Mouse (Mus musculus) Patski (cell line): ENCODE measurements around the gene Egf. TPM values are rescaled to one million over a fixed set of nuclear protein-coding genes. Genes with fewer than 3 reads are reported as not detected.

ENCODE experiments used
- ATAC-seq: fragments of 100-300 bp; one replicate; pipeline ENCODE4 v1.8.0; 2021
- CTCF ChIA-PET: fragments of 350-600 bp; sonication (Branson Sonifier 250); formaldehyde crosslinking; loops from one replicate; lab custom pipeline; 2022; ENCODE audit warnings: inconsistent platforms; lab: Charles Lee
- POLR2A ChIA-PET: fragments of 350-600 bp; sonication (Branson Sonifier 250); formaldehyde crosslinking; loops from one replicate; lab custom pipeline; 2022; ENCODE audit warnings: antibody characterized with exemption, inconsistent platforms; lab: Charles Lee
- DNase-seq: peaks from one replicate; pipeline ENCODE4 v3.0.0-alpha.2; 2011; ENCODE audit warnings: low read depth, low spot score
- H3K27me3 ChIP-seq: fragments of 371-371 bp; one replicate; pipeline ENCODE4 v1.5.1; 2021
- CTCF ChIP-seq: fragments of 100-300 bp; IDR thresholded peaks from one replicate; pipeline ENCODE4 v1.5.1; 2021
- in situ Hi-C: fragments of 300-500 bp; cut with MboI; formaldehyde crosslinking; loops from 3 replicates; pipeline ENCODE4 v1.11.1; 2018; ENCODE audit warnings: low pct_unique_long_range_greater_than_20kb, mixed read lengths
- polyA plus RNA-seq: library from polyadenylated mRNA; unstranded; gene quantifications from one replicate; pipeline ENCODE4 v1.2.3, GENCODE M21; 2021

Gene Egf
- 1.2 TPM for polyA plus RNA-seq

DNA sequence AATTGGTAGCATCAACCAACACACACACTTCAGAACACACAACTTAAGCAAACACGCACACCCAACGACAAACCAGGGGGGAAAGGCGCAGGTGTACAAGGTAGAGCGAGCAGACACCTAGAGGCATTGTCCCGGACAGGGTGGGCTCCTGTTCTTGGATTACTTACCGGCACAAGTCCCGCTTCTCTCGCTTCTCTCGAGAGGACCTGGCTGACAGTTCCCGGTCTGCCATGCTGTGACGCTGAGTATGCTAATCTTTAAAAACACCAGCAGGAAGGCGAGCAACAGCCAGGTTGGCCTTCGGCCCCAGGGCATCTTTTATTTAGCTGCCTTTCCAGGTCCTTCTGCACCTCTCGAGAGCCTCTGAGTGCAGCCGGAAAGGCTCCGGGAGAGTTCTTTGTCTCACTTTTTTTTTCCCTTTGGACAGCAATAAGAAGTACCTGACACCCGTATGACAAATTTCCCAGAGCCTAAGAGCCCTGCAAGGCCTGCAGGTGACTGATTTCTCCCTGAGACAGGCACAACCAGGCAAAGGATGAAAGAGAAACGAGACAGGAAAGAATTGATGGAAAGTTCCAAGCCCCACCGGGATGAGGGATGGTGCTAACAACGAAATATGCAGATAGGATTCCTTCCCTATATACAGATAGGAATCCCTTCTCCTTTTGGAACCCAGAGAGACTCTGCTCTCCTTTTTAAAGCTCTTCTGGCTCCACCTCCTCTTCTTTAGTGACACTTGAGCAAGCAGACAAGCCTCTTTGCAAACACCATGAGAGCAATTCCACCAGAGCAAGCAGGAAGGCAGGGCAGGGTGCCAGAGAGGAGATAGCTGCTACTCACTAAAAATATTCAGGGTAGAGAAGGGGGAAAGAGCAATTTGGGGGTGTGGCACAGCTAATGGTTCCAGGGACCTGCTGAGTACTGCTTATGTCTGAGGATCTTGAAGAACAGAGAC, at the start of gene Egf:
Gene Egf (minus strand): TSS at position 667 of the 955 bp plus-strand sequence.
- DNase-seq: no peak
- no peaks in the 10 kb centered on the region for H3K27me3 ChIP-seq
- ChIA-PET CTCF (interaction anchor here (1.0 to 1.5 kb wide), 4 partner anchors 10 to 43 kb away, joined by 3 to 4 read pairs (median 4); no protein-coding TSS in a partner anchor), POLR2A (no interaction called here)
- in situ Hi-C loops: no loop called here
- TF ChIP-seq CTCF: no peak
- ATAC-seq: no peak

DNA sequence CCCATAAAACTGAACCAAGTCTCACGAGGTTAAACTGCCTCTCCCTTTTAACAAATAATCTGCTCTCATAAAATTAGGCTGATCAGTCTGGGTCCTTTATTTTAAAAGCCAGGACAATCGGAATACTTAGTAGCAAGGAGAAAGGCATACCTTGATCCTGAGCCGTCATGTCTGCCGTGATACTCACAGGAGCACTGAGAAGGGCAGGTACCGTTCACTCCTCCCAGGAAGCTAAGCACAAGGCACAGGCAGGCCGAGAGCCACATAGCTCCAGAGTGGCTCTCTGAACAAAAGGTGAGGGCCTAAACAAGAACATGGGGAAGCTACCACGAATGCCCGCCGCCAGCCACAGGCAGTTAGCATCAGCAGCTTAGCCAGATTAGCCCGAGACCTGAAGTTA, 48.6 kb upstream of the Egf start, which contains the start of gene Lrit3:
Gene Lrit3 (minus strand): TSS at position 266 of the 400 bp plus-strand sequence.
- no peak for TF ChIP-seq CTCF

DNA sequence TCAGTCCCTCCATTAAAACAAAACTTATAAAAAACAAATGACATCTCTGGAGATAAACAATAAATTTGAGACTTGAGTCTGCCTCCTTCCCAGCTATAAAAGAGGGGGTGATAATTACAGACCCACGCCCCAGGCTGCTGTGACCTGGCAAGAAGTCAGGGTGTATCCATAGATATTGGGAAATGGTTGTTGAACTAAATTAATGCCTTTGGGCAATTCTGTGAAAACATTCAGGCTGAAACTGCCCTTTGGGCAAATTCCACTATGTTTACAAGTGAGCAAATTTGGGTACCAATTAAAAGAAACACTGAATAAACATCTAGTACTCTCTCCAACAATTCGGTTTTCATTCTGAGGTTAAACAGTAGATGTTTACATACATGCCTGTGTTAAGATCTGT, 43.9 kb upstream of the Egf start:
- no peak for TF ChIP-seq CTCF
- ATAC-seq (no peak), DNase-seq (no peak)
- H3K27me3 ChIP-seq: no peaks in the 10 kb centered on the region
- CTCF ChIA-PET: interaction anchor here (1.4 to 1.5 kb wide), 2 partner anchors 24 to 69 kb away, joined by 3 to 6 read pairs; partner anchors contain the start of gene Rrh
- POLR2A ChIA-PET: no interaction called here
- in situ Hi-C loops: no loop called here

More for the DNA sequence above, 48.6 kb upstream of the Egf start, which contains the start of gene Lrit3:
- ATAC-seq (no peak), DNase-seq (no peak)
- ChIA-PET POLR2A (no interaction called here), CTCF (interaction anchor here (1.2 to 1.8 kb wide), 3 partner anchors 10 to 23 kb away, joined by 4 to 6 read pairs (median 6); no protein-coding TSS in a partner anchor)
- in situ Hi-C loops: no loop called here
- no peaks in the 10 kb centered on the region for H3K27me3 ChIP-seq

DNA sequence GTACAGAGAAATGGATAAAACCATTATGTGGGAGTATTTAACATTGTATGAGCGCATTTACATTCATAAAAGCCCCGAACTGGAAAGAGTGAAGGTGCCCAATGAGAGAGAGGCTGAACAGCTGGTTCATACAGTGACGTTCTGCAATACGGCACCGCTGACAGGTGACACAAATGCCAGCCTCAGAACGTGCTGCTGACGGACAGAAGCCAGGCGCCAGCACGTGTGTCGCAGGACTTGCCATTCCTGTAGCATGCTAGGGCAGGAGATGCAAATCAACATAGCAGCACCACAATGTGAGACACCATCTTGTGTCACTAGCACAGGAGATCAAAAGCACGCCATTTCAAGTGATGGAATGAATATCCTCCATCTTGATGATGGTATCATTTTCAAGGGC, 43.4 kb upstream of the Egf start:
- in situ Hi-C loops: no loop called here
- ATAC-seq (no peak), DNase-seq (no peak)
- no peaks in the 10 kb centered on the region for H3K27me3 ChIP-seq
- ChIA-PET CTCF (interaction anchor here (1.4 to 1.5 kb wide), 2 partner anchors 24 to 68 kb away, joined by 3 to 6 read pairs; partner anchors contain the start of gene Rrh), POLR2A (no interaction called here)
- TF ChIP-seq CTCF: no peak

DNA sequence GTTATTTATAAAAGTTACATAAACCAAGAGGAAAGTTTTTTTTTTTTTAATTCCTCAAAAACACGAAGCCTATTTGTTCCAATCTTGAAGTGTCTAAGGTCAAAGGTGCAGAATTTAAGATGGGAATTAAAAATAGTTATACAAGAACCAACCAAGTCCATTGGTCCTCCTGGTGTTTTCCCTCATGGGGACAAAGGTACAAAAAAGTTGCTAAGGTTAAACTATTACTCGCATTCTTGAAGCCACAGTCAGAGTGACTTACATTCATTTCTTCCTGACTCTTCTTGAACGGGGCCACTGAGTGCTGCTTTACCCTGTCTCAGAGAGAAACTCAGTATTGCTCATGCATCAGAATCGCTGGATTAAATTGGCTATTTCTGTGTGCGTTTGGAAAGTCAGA, 42.2 kb upstream of the Egf start:
- no peaks in the 10 kb centered on the region for H3K27me3 ChIP-seq
- ChIA-PET CTCF (interaction anchor here (4.9 kb wide), 1 partner anchor 11 kb away, joined by 24 read pairs; no protein-coding TSS in a partner anchor), POLR2A (interaction anchor here (0.6 kb wide), 1 partner anchor 413 kb away, joined by 3 read pairs; no protein-coding TSS in a partner anchor)
- DNase-seq (no peak), ATAC-seq (no peak)
- no peak for TF ChIP-seq CTCF
- in situ Hi-C loops: no loop called here

DNA sequence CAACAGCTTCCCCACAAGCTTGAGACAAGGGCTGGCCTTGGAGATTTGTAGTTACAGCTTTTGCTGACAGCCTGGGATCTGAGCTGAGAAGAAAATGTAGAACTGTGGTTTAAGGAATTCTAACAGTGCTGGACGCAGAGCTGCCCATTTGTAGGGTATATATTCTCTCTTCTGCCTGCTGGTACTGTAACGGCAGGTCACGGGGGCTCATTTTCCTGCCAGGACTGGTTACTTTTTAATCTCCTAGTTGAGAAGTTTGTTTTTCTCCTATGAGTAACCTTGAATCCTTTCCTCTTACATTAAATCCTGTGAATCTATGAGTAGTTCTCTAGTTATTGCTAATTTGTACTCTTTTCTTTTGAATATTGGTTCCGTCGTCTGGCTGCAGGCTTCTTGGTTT, 38.7 kb upstream of the Egf start:
- POLR2A ChIA-PET: no interaction called here
- ATAC-seq (no peak), DNase-seq (no peak)
- CTCF ChIA-PET: interaction anchor here (1.4 to 4.9 kb wide), 3 partner anchors 10 to 24 kb away, joined by 4 to 24 read pairs (median 4); partner anchors contain the start of gene Lrit3
- no peak for TF ChIP-seq CTCF
- in situ Hi-C loops: no loop called here
- no peaks in the 10 kb centered on the region for H3K27me3 ChIP-seq

DNA sequence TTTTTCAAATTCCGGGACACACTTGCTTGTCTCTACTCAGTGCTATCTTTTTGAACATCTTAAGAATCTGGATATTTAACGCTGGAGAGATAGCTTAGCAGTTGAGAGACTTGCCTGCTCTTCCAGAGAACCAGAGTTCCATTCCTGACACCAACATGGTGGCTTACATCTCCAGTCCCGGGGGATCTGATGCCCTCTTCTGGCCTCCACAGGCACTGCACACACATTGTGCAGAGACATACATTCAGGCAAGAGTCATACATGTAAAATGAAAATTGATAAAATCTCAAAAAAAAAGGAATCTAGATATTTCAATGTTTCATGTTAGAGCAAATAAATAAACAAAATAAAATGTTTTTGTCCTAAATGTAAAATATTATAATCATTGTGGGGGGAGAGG, 27.6 kb upstream of the Egf start:
- DNase-seq: no peak
- ATAC-seq: no peak
- in situ Hi-C loops: no loop called here
- H3K27me3 ChIP-seq: no peaks in the 10 kb centered on the region
- ChIA-PET POLR2A (interaction anchor here (0.6 kb wide), 1 partner anchor 41 kb away, joined by 3 read pairs; no protein-coding TSS in a partner anchor), CTCF (interaction anchor here (1.2 kb wide), 1 partner anchor 33 kb away, joined by 3 read pairs; no protein-coding TSS in a partner anchor)
- no peak for TF ChIP-seq CTCF

DNA sequence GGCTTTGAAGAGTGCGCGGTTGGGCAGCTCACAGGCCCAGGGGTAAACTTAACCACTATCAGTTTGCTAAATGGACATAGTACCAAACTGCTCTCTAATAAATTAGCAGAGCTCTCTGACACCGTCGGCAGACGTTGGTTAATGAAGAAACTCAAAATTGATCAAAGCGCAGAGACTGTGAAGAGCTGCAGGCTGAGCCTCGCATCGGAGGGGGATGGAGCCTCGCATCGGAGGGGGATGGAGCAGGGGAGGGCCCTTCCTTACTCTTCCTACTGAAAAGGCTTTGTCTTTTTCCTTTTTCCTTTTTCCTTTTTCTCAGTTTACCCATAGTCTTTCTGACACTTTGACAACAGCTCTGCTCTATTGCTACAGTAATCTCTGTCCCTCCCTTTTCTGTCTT, 26.3 kb upstream of the Egf start:
- POLR2A ChIA-PET: no interaction called here
- CTCF ChIA-PET: interaction anchor here (0.9 to 1.4 kb wide), 3 partner anchors 11 to 34 kb away, joined by 3 to 6 read pairs (median 3); partner anchors contain the start of gene Lrit3
- in situ Hi-C loops: no loop called here
- no peak for TF ChIP-seq CTCF
- DNase-seq (no peak), ATAC-seq (no peak)
- no peaks in the 10 kb centered on the region for H3K27me3 ChIP-seq

DNA sequence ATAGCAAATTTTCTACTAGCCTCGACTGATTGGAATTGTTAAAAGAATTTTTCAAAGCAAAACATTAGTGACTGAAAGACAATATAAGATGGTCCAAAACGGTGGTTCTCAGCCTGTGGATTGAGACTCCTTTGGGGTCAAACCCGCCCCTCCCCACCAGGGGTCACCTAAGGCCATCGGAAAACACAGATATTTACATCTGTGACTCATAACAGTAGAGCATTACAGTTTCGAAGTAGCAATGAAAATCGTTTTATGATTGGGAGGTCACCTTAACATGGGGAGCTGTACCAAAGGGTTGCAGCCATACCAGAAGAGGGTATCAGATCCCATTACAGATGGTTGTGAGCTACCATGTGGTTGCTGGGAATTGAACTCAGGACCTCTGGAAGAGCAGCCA, 16.1 kb upstream of the Egf start:
- DNase-seq (no peak), ATAC-seq (no peak)
- in situ Hi-C loops: no loop called here
- H3K27me3 ChIP-seq: no peaks in the 10 kb centered on the region
- ChIA-PET POLR2A (no interaction called here), CTCF (no interaction called here)
- no peak for TF ChIP-seq CTCF

DNA sequence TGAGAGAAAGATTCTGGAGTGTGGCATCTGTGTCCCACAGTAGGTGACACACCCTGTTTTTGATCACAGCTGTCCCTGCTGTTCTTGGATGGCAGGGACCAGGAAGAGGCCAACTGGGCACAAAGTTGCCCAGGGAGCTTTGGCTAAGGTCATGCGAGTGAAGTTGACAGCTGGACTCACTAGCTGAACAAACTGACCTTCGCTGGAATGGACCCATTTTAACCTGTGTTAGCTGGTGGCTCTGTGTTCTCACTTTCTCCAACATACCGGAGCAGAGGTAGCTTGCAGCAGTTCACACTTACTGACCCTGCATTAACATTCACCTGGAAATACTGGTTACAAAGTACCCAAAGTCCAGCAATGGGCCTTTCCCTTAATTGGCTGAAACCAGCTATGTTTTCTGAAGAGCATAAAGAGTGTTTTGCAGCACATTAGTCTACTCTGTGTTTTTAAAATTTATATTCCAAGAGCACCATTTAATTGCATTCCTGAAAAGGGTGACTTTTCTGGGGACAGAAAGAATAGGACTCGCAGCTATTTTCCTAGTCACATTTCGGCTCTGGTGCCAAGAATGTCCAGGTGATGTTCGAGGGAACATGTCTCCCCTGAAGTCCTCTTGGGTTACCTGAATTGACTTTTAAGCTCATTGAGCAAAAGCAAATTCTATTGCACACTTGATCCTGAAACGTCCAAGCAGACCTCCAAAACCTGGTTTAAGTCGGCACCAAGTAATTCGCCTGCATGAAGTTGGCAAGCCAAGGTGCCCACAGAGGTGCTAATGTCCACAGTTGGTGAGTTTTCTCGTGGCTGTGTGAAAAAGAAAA, 12.1 kb upstream of the Egf start:
- in situ Hi-C loops: no loop called here
- DNase-seq (no peak), ATAC-seq (no peak)
- TF ChIP-seq CTCF: no peak
- CTCF ChIA-PET: interaction anchor here (0.8 to 1.7 kb wide), 3 partner anchors 11 to 13 kb away, joined by 3 to 6 read pairs (median 4); partner anchors contain the start of gene Egf
- H3K27me3 ChIP-seq: no peaks in the 10 kb centered on the region
- POLR2A ChIA-PET: no interaction called here
